In genomic region chr1:156186646-156187045, GRCm38 (mm10) we compare ENCODE assay signal across 19 mouse cellular contexts. TPM values are rescaled to one million over a fixed set of nuclear protein-coding genes. Genes with fewer than 3 reads are reported as not detected.
"Had no signal": no experiment of that assay in that cellular context is flagged by ENCODE, and none has a peak within 500 bp of the region (broad histone marks: within the 10 kb centered on the region; RNA-seq: fewer than 3 reads in every experiment).

No protein-coding gene starts in this region.

- DNase-seq: kidney, adult 18-20 months; kidney, adult 9 months; kidney, postnatal 14 days; kidney, postnatal 4 days; liver, embryonic 13.5 days; lung, adult 2 months; lung, postnatal 14 days; lung, postnatal 4 days; right cerebral cortex, postnatal 4 days; thymus, adult 2 months; thymus, postnatal 14 days; thymus, postnatal 4 days had no signal

- H3K27ac ChIP-seq: liver, embryonic 13.5 days; midbrain, embryonic 12.5 days; midbrain, embryonic 15.5 days; neural tube, embryonic 12.5 days; neural tube, embryonic 15.5 days; stomach, postnatal 0 days had no signal

- H3K4me3 ChIP-seq: liver, embryonic 13.5 days; midbrain, embryonic 12.5 days; midbrain, embryonic 15.5 days; neural tube, embryonic 12.5 days; neural tube, embryonic 15.5 days had no signal

RNA-seq across cellular contexts. Expression of gene Fam163a, which starts 18.2 kb away (rescaled TPM):
- total RNA-seq: liver, adult 2 months; megakaryocyte progenitor cell, adult 5-6 weeks had no signal
